Mouse (Mus musculus) embryo, embryonic 11.5 days (tissue): Measurements from ENCODE around the gene Ddx18.
A peak's percentile ranks its signal among the peaks of the same experiment; 100 is the strongest.

Experiments
- DNase-seq: peaks from one replicate; pipeline ENCODE4 v3.0.0-alpha.2; 2012; ENCODE audit warnings: low read depth, low spot score

The Ddx18 gene

DNA sequence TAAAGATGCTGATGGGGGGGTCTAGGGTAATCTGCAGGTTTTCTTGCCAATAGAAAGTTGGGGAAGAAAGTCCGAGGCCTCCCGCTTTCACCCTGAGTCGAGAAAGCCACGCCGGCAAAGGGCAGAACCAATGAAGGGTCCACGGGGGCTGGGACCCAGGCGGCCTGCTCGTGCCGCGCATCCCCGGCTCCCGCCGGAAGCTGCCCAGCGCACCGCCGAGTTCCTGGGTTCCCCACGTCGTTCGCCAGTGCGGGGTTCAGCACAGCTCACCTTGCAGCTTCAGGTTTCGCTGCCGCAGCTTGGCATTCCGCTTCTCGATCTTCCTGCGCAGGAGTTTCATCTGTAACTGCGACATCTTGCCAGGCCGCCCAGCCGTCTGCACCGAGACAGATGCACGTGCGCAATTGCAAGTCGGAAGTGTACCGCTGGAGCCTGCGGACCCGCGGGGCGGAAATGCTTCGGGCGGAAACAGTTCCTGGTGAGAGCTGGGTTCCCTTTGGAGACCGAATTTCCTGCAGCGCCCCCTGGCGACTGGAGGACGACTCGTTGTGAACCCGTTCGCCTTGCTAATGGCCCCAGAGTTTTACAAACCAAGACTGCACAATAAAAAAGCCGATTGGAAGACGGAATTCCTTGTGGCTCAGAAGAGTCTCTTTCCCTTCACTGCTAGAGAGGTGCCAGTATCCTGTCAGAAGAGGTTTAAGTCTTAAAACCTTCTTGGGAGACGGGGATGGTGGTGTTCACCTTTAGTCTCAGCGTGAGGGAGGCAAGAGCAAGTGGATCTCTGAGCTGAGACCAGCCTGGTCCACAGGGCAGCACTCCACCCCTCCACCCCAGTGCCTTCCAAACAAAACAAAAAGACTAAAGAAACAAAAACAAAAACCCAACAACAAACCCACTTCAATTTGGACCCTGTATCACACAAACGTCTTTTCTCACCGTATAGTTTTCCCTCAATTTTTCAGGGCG is at the start of gene Ddx18:
Gene Ddx18 (minus strand): TSS at position 469 of the 969 bp plus-strand sequence.
- peak; percentile 91 for DNase-seq

DNA sequence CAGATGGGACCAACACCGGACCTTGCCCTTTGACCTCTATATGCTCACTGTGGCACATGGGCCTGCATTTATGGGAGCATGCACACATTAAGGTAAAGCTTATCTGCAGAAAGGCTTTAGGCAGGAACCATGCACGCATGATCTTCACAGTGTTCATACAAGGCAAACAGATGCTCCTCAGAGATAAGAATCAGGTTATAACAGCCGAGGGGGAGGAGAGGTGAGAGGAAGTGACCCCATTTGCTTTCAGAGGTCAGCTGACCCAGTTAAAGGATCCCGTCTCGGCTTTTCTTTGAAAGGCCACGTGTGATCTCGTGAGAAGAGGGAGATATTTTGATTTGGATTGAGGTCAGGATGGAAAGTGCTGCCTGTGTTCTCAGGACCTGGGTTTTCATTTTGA is 40.2 kb upstream of the Ddx18 start:
- no peak for DNase-seq

DNA sequence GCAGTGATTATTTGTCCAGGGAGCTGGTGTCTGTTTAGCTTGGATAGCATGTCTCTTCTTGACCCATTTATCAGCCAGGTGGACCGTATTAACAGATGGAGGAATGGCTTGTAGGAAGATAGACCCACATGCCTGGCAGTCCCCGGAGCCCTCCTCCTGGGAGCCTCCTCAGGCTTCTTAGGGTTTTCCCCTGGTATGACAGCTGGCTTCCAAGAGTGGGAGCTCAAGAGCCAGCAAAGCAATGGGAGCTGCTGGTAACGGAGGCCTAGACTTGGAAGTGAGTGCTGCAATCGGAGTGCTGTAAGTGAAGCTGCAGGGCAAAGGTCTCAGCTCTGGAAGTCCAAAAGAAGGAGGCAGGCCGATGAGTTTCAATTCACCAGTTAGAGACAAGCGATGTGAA is 37.3 kb upstream of the Ddx18 start:
- no peak for DNase-seq

DNA sequence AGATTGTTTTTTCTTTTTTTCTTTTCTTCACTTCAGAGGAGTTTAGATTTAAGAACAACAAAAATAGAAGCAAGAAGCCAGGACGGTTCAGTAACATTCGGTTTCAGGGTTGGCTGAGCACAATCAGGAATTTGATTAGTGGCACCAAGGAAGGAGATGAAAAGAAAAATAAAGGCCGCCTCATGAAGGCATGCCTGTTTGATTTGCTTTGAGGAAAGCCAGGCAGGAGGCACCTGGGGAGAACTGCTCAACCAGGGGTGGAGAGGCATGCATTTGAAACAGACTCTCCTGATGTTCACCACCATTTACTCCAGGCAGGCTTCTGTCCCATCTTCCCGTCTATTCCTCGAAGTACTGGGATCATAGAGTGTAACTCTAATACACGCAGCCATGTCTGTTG is 34.1 kb upstream of the Ddx18 start:
- DNase-seq = no peak

DNA sequence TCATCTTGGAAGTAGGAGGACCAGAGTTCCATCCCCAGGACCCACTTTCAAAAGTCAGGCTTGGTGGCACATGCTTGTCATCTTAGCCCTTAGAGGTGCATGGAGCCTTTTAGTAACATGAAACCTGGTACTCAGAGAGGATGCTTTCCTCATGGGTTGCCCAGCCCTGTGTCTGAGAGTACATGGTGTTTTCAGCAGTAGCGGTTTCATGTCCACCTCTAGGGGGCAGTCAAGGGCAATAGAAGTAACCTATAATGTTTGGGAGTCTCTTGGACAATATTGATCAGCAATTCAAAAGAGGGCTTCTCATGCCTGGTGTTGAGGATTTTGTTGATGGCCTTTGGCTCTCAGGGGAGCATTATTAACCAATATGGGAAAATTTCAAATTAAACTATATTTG is 33.3 kb upstream of the Ddx18 start:
- DNase-seq = peak; percentile 58

DNA sequence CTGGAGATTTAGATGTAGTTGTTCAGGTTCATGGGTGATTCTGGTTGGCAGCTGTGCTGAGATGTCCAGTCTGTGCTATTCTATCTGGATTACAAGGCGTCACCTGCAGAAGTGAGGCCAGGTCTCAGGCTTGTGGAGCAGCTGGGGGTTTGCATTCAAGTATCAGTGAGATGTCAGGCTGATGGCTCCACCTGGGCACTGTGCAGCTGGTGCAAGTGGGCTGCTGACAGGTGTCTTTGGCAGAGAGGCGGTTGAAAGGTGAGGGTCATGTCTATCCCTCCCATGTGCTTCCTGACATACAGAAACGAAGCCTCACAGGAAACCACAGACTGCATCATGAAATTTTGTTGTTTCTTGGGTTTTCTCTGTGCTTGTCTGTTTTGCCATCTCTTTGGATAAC is 30.6 kb upstream of the Ddx18 start:
- DNase-seq = no peak

DNA sequence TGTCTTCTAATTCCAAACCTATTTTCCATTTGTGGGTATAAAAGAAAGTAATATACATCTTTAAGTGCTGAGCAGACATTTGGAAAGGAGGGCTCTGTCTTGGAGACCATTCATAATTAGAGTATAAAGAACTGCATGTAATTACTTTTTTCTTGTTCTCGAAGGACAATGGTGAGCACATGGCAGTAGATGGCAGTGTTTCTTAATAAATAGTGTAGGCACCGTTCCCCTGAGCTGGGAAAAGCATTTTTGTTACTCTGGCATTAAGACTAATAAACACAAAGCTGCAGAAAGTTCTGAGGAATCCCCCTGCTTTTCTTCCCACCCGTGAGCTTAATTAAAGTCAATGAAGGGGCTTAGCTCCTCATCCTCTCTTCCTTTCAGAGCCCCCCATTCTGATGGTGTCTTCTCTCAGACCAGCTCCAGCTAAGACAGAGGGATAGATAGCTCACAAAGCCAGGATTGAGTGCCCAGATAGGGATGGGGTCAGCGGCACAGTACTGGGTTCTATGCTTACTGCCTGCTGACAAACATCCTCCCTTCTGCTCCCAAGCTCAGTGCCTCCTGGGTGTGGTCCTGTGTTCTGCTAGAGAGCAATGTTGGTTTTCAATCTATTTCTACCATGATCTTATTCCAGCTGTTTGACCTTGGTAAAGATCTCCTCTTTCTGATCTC is 29.3 kb upstream of the Ddx18 start:
- no peak for DNase-seq

DNA sequence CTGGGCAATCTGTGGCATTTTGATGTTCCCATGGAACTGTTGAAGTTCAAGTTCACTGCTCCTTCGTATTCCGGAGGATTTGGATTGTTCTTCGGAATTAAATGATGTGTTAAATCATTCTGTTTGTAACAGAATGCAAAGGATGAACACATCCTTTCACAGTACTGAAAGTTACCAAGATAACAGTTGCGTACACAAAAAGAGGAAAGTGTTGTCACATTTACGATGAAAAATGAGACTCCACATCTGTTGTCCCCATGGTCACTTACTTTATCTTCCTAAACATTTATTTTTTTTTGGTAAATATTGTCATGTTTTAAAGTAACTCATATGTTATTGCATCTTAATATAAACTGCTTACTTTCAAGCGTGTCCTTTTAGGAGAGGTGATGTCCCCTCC is 17.0 kb upstream of the Ddx18 start:
- DNase-seq = no peak

DNA sequence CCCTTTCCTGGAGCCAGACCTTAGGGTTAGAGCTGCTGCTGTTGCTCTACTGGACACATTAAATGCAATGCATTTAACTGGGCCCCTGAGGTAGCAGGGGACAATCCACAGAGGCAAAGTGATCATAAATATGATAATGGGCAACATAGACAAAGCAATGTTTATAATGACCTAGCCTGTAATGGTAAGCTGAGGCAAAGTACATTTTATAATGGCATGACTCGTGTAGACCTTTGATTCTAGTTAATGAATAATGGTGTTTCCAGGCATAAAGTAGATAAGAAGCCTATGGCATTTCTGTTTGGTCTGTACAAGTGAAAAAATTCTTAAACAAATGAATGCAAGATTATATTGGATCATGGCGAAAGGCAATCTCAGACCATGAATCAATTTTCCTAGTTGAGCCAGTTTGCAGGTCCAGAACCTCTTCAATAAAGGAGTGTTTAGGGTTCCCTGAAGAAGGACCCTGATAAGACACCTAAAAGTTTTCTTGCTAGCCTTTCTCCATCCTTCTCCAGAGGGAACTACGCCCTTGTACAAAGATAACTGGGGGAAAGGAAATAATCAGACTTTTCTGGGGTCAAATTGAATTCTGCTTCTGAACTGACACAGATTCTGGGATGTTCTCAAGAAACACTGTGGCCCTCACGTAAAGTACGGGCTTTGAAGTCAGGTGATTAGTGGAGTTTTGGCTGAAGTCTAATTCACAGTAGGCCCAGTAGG is 13.5 kb upstream of the Ddx18 start:
- DNase-seq = no peak

DNA sequence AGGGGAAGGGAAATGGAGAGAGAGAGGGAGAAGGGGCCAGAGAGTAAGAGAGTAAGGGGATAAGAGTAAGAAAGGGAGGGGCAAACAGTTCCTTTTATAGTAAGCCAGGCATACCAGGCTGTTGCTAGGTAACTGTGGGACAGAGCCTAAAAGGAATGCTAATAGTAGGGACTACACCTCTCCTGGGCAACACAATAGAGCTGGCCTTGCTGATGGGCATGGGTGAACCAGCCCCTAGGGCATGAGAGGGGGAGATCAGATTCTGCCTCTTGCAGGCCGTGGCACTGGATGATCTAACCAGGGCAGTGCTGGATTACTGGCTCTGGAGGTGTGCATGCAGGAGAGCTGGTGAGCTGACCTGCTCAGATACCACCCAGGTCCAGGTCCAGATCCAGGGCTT is 9.7 kb upstream of the Ddx18 start:
- DNase-seq = no peak

DNA sequence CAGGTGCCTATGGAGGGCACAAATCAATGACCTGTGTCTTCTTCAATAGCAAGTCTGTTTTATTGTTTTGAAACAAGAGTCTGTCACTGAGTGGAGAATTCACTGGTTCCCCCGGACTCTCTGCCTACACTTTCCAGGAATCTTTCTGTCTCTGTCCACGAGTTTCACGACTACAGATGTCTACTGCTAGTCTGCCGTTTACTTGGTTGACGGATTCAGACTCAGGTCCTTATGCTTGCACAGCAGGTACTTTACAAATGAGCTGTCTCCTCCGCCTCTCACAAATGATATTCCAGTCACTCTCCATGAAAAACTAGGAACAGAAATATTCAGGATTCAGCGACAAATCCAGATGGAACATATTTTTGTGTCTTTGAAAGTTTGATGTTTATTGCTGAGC is 2.7 kb upstream of the Ddx18 start:
- no peak for DNase-seq

DNA sequence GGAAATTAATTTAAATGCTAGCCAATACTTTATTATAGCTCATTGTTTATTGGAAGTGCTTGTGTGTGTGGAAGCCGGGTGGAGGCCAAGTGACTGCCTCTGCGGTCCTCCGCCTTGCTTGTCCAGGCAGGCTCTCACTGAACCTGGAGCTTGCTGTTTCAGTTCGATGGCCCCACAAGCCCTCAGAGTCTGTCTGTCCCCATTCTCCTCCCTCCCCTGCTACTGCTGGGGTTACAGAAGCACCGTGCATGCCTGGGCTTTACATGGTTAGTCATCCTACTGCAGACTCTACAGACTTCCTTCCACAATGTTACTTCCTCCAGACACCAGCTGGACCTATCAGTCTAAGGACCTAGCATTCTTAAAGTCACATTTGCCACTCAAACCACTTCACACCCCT is 9.9 kb downstream of the Ddx18 start:
- no peak for DNase-seq

DNA sequence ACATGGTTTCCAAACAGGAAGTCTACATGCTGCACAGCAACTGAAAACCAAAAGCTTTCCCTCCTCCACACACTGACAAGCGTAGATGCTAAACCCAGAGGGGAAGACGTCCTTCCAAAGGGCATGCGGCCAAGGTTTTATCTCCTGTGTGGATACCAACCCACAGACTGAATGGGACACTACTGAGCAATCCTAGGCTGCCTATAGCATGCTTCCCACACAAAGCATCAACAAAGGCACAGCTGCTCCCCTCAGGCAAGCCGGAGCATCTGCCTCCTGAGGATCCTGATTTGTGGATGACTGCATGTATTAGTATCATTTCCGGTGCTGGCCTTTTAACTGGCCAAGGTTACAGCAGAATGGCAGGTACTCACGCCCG is 16.3 kb downstream of the Ddx18 start:
- no peak for DNase-seq

DNA sequence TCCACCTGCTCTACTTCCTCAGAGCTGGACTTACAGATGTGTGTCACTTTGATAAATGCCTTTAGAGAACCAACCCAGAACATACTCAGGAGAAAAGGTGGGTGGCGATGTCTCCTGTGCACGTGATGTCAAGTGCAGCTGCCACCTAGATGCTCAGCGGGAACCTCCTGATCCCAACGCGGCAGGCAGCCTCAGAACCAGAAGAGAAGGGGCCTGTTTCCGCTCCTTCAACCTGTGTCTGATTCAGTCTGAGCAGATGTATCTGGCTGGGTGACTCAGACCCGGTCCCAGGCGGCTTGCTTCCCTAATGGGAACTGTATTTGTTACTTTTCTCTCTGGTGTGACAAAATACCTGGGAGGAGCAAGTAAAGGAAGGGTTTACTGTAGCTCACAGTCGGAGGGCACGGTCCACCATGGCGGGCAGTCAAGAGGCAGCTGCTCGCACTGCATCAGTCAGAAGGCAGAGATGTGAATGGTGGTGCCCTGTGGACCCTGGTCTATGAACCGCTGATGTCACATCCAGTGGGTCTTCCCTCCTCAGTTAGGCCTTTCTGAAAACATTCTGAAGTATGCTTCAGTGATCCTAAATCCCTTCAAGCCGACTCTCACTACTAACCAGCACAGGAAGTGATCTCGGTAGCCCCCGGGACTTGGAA is 16.9 kb downstream of the Ddx18 start:
- no peak for DNase-seq

DNA sequence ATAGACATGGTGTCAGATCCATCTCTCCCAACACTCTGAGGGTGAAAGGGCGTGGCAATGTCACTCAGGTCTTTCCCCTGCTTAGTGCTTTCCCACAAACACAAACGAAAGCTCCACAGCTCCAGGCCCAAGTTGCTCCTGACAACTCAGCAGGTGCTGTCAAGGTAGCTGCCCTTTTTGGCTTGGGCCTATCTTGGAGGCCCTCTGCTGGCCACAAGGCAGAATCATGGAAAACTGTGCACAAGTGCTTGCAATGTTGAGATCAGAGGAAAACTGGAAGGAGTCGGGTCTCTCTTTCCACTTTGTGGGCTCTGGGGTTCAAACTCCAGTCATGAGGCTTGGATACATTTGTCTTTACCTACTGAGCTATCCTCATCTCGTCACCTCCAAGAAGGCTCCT is 18.3 kb downstream of the Ddx18 start:
- no peak for DNase-seq

DNA sequence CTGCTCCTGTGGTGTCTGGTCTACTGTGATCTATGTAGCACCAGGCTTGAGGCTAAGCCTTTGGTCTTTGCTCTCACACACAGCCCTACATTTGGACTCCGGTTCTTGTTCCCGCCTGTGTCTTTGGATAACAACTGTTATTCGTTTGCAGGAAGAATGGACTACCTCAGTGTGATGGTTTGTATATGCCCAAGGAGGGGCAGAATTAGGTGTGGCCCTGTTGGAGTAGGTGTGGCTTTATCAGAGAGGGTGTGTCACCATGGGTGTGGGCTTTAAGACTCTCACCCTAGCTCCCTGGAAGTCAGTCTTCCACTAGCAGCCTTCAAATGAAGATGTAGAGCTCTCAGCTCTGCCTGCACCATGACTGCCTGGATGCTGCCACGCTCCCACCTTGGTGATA is 19.1 kb downstream of the Ddx18 start:
- DNase-seq = no peak

DNA sequence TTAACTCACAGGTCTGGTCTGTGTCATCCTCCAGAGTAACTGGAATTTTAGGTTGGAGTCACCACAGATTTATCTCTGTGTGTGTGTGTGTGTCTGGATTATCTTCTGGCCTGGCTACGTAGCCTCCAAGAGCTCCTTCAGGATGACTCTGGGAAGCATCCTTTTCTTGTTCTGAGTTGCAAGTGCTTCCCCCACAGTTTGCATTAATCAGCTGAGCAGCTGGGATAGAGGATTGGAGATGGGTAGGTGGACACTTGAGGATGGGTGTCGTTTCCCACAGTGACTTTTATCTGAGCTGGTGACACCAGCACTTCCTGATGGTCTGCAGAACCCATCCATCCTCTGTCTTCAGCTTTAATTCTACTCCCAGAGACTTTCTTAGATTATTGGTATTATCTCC is 20.9 kb downstream of the Ddx18 start:
- DNase-seq = no peak

DNA sequence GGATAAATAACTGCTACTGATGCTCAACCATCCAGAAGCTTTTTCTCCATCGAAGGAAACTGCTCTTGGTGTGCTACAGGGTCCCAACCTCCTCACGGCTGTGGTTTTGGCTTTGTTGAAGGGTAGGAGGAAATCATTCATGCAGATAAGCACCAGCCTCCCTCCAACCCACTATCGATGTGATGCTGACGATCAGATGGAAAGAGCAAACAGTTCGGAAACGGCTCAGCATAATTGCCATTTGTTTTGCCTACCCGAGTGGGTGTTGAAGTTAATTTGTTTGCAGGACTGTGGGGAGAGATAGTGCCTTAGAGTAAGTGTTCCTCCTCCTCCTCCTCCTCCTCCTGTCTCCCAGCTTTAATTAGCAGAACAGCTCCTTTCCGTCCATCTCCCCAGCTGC is 27.4 kb downstream of the Ddx18 start:
- DNase-seq = no peak

DNA sequence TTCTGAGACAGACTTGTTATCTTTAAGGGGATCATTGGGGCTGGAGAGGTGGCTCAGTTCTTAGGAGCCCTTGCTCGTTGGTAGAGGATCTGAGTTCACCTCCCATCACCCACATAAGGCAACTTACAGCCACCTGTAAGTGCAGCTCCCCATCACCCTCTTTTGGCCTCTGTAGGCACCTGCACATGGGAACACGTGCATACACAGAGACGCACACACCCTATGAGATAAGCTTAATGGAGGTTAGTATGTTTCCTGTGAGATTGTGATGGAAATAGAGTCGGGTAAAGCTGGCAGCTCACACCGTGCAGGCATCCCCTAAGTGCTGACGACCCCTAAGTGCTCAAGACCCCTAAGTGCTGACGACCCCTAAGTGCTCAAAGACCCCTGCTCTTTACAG is 36.4 kb downstream of the Ddx18 start:
- DNase-seq = no peak

DNA sequence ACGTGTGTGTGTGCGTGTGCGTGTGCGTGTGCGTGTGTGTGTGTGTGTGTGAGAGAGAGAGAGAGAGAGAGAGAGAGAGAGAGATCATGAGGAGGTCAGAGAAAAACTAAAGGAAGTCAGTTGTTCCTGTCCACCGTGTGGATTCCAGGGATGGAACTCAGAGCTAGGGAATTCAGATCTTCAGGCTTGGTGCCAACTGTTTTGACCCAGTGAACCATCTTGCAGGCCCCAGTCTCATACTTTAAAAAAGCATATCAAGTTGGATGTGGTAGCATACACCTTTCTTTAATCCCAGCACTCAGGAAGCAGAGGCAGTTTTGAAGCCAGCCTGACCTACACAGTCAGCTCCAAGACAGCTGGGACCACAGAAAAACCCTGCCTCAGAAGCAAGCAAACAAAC is 38.5 kb downstream of the Ddx18 start:
- no peak for DNase-seq

DNA sequence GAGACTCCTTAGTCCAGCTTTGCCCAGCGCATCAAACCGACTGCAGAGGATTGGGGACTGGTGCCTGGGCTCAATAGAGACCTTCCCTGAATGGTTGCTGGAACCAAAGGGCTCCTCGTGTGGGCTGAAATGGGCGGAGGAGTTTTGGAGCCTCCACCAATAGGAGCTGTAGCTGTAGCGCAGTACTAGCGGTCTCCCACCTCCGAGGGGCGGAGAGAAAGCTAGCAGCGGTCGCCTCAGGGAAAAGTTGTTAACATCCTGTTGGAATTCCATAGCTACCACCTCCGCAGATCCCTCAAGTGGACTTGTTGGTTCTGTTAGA is 39.4 kb downstream of the Ddx18 start, which contains the start of gene Htr5b:
Gene Htr5b (minus strand): TSS at position 67 of the 322 bp plus-strand sequence.
- DNase-seq = peak; percentile 40
